Mouse (Mus musculus) lung, postnatal 4 days (tissue): ENCODE results near the gene Tbc1d12.
A peak's percentile ranks its signal among the peaks of the same experiment; 100 is the strongest.

ENCODE experiments used
- DNase-seq, 2 experiments: peaks; one replicate each; pipeline ENCODE4 v3.0.0; 2021

Tbc1d12 gene

GRCm38 (mm10) chr19:38914926-38915325 is 78.5 kb downstream of the Tbc1d12 start:
- no peak for DNase-seq

DNA sequence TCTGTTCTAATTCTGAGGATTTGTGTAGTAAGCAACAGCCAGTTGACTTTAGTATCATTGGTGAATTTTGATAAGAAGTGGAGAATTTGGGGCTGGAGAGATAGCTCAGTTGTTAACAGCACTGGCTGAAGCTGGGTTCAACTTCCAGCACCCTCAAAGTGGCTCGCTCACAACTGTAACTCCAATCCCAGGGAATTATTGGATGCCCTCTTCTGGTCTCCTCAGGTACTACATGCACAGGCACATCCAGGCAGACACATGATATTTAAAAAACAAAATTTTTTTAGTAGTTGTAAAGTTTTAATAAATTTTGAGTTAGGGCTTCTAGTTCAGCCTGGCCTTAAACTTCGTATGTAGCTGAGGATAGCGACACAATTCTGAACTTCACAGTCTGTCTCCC is 79.3 kb downstream of the Tbc1d12 start:
- DNase-seq = peak in 1 of 2 experiments; percentile 53

- DNase-seq = no peak
Measured at GRCm38 (mm10) chr19:38928481-38929158, 92.2 kb downstream of the Tbc1d12 start.

DNA sequence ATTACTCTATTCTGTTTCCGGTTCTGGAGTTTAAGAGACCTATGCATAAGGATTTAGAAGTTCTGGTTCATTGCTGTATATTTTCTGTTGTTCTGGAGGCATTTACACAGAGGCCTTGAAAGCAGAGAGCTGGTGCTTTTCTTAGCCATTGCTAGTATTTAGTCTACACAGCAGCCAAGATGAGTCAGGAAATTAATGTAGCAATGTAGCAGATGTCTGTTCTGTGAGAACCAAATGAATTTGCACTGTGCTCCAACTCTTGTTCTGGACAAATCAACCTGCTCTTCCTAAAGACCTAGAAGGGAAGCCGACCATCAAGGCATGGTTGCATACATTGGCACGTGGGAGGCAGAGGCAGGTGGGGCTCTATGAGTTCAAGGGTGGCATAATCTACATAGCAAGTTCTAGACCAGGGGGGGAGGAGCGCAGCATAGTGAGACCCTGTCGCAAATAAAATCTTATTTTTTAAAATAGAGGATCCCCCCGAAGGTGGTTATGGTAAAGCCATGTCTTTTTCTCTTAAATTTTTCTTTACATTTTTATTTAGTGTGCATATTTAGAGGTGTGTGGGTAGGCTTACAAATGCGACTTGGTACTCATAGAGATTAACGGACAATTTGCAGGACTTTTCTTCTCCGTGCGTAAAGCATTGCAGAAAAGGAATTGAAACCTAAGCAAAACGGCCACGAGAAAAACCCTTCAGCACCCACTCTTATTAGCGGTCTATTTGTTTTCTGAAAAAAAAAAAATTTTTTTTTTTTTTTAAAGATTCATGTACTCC is 93.3 kb downstream of the Tbc1d12 start:
- no peak for DNase-seq

DNA sequence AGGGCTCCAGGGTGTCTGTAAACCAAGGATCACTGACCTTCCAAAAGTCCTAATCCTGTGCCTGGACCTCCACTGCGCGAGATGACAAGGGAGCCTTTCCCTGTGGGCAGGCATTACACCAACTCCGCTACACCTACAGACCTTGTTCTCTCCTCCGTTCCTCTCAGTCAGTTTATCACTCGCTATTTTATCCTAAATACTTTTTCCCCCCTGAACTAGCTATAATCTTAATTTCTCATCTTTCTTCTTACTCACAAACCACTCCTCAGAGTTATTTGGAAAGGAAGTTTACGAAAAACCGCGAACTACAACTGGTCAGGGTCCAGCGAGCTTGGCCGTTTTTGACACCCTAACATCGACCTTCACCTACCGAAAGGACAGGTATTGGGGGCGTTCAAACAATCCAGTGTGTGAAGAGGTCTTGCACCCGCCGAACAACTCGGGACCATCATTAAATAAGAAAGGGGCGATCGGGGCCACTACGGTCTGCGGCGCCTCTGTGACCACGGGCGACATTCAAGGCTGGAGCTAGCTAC is 93.9 kb downstream of the Tbc1d12 start:
- no peak for DNase-seq

DNA sequence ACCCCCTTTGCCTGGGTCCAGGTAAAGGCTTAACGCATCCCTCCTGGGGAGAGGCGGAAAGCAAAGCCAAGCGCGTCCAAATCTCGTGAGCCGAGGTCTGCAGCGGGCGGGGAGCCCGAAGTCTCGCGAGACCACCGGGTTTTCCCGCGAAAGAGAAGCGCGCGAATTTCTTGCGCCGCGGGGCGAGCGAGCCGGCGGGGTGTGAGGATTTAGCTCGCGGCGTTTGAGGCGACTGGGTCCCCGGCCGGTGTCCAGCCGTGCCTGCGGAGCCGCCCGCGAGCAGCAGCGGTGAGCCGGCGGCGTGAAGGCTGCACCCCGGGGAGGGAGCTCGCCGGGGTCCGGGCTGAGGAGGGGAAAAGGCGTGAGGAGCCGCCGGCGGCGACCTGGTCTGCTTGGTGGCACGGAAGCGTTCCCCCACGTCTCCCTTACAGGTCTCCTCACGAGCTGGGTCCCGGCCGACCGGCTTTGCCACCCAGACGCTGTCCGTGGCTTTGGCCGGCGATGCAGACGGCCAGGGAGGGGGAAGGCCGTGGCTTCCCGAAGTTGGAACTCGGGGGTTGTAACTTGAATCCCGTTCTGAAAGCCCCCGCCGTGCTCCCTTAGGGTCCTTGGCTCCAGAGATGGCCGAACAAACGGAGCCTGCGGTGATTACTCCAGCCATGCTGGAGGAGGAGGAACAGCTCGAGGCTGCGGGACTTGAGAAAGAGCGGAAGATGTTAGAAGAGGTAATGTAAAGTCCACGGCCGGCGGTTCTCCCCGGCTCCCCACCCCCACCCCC is 94.6 kb downstream of the Tbc1d12 start, which contains the start of gene Hells:
Gene Hells (plus strand): TSS at position 128 of the 778 bp plus-strand sequence.
- DNase-seq = peak; percentile 89 to 92

DNA sequence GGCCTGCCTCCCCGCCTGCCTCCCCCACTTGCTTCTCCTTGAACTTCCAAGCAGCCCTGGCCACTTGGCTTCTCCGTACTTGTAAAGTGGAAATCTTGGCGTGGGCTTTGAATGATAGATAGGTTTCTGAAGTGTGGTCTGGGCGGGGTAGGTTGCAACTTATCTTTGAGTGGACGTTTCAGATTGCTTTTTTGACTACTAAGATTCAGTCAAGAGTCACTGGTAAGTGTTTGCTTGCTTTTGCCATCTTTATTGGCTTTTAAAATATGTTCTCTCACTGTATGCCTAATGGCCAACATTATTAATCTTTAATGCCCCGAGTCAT is 95.1 kb downstream of the Tbc1d12 start:
- DNase-seq = no peak

DNA sequence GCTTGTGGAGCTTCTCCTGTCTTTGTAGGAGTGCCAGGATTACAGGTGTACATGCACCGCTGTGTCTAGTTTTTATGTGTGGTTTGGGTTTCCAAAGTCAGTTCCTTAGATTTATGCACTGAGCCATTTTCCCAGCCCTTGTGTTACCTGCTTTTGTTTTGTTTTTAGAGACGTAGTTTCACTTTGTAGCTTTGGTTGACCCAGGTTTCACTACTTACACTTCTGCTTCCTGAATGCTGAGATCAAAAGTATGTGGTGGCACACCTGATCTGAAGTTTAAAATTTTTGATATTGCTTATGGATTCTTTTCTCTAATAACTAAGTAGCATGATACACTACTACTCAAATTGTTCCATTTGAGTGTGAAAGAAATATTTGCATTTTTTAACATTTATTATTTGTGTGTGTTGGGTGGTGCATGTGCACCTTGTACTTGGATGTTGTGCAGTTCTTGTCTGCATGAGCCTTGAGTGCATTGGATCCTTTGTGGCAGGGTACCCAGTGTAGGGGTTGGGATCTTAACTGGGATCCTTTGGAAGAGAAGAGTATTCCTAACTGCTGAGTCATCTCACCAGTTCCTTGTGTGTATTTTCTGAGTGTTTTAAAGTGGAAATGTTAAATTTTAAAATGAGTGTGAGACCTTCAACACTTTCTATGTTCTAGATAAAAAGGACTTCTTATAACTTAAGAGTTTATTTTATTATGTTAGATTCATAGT is 108.4 kb downstream of the Tbc1d12 start:
- no peak for DNase-seq
